Mouse (Mus musculus) adipose tissue, adult 10 weeks (tissue): ENCODE data around the gene Neurod1. TPM values are rescaled to one million over a fixed set of nuclear protein-coding genes. Genes with fewer than 3 reads are reported as not detected.

Source experiments
- polyA plus RNA-seq: library from polyadenylated mRNA; stranded (reverse); fragments of 350-450 nt; fragmentation: Illumina TruSeq; extraction: RNeasy Lipid Tissue Mini Kit (QIAGEN cat#74804); gene quantifications from one replicate; pipeline ENCODE4 v1.2.3, GENCODE M21; 2014; ENCODE audit warnings: low read depth, low replicate concordance

Neurod1 gene
- not detected for polyA plus RNA-seq

DNA sequence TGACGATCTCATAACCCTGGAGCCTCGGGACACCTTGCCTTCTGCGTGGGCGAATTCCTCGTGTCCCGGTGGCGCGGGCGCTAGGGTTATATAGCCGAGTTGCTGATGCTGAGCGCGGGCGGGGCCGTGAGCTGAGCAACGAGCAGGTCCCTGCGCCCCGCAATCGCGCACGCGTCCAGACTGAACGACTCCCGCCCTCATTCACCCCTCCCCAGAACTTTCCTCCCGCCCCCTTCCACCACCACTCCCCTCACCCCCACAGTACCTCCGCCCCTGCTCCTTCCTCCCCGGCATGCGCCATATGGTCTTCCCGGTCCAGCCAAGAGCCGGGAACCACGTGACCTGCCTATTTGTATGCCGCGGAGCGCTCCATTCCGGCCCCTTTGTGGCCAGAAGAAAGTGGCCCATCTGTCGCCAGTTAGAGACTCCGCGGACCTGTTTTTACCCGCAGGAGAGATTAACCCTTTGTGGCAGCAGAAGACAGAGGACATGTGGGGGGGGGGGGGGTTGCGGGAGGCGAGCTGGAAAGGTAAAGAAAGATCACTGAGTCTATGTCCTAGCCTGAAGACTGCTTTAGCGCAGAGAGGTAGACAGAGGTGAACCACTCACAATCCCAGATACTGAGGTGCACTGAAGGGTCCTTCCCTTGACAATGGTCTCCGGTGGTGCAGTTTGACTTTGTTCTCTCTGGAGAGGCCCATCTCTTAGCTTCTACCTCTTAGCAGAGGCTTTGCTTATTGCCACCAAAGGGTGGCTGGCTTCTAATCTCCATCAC lies at the start of gene Neurod1, which contains the start of gene Cerkl:
Neurod1 (minus strand) TSS at position 177 of the 775 bp plus-strand sequence.
Cerkl (minus strand) TSS at position 211 of the 775 bp plus-strand sequence.

Other genes with a start within 250 kb of the Neurod1 start
- 2.5 TPM for gene Itga4, start 201.3 kb downstream of the Neurod1 start, polyA plus RNA-seq
- 1.3 TPM for gene Cerkl, start within 50 bp of the Neurod1 start, polyA plus RNA-seq
- 29.4 TPM for gene Itprid2, start 178.6 kb upstream of the Neurod1 start, polyA plus RNA-seq